Comparison of ENCODE assay signal across 28 mouse cellular contexts in genomic region chr7:19914558-19914957, GRCm38 (mm10). TPM values are rescaled to one million over a fixed set of nuclear protein-coding genes. Genes with fewer than 3 reads are reported as not detected.
"Had no signal": no experiment of that assay in that cellular context is flagged by ENCODE, and none has a peak within 500 bp of the region (broad histone marks: within the 10 kb centered on the region; RNA-seq: fewer than 3 reads in every experiment).

No protein-coding gene starts in this region.

- H3K4me2 ChIP-seq: liver, embryonic 11.5 days; liver, embryonic 13.5 days; liver, embryonic 15.5 days; lung, embryonic 15.5 days; midbrain, embryonic 11.5 days; midbrain, embryonic 13.5 days; neural tube, embryonic 13.5 days; neural tube, embryonic 15.5 days; stomach, embryonic 15.5 days had no signal

- DNase-seq: liver; liver, embryonic 13.5 days; liver, postnatal 0 days; lung, adult 2 months; lung, postnatal 14 days; lung, postnatal 36 days; retina, postnatal 1 day; right cerebral cortex, adult 18-20 months; right cerebral cortex, postnatal 25 days; right cerebral cortex, postnatal 4 days; thymus, postnatal 36 days had no signal

- H3K4me3 ChIP-seq: liver, embryonic 13.5 days; liver, embryonic 15.5 days; lung, embryonic 15.5 days; megakaryocyte, embryonic 14.5 days; midbrain, embryonic 13.5 days; neural tube, embryonic 13.5 days; neural tube, embryonic 15.5 days; stomach, embryonic 15.5 days had no signal

- H3K27me3 ChIP-seq: liver, embryonic 13.5 days; liver, embryonic 15.5 days; lung, embryonic 15.5 days; midbrain, embryonic 13.5 days; neural tube, embryonic 13.5 days; neural tube, embryonic 15.5 days; stomach, embryonic 15.5 days had no signal

- H3K27ac ChIP-seq: liver, embryonic 13.5 days; liver, embryonic 15.5 days; lung, embryonic 15.5 days; macrophage; midbrain, embryonic 13.5 days; neural tube, embryonic 13.5 days; neural tube, embryonic 15.5 days; stomach, embryonic 15.5 days; stomach, postnatal 0 days had no signal

- ATAC-seq: liver, postnatal 0 days; lung, postnatal 0 days; midbrain, embryonic 13.5 days; midbrain, embryonic 16.5 days had no signal

- H3K9me3 ChIP-seq: liver, embryonic 13.5 days; liver, embryonic 15.5 days; lung, embryonic 15.5 days; megakaryocyte, embryonic 14.5 days; midbrain, embryonic 13.5 days; neural tube, embryonic 13.5 days; neural tube, embryonic 15.5 days; stomach, embryonic 15.5 days had no signal

- H3K4me1 ChIP-seq: liver, embryonic 13.5 days; liver, embryonic 15.5 days; midbrain, embryonic 13.5 days; neural tube, embryonic 13.5 days; neural tube, embryonic 15.5 days; stomach, embryonic 15.5 days had no signal

- H3K9ac ChIP-seq: liver, embryonic 13.5 days; liver, embryonic 15.5 days; liver, postnatal 0 days; lung, embryonic 15.5 days; midbrain, embryonic 13.5 days; neural tube, embryonic 13.5 days; neural tube, embryonic 15.5 days; stomach, embryonic 15.5 days had no signal

RNA-seq across cellular contexts. Expression of gene Ceacam19, which starts 26.8 kb away (rescaled TPM):
- polyA plus RNA-seq: liver, embryonic 11.5 days; liver, embryonic 13.5 days; liver, embryonic 15.5 days; liver, postnatal 0 days; lung, embryonic 15.5 days; midbrain, embryonic 11.5 days; midbrain, embryonic 13.5 days; midbrain, embryonic 16.5 days; neural tube, embryonic 11.5 days; neural tube, embryonic 13.5 days; neural tube, embryonic 15.5 days; testis, adult 2 months had no signal

RNA-seq across cellular contexts. Expression of gene Igsf23, which starts 36.0 kb away (rescaled TPM):
- polyA plus RNA-seq: macrophage; midbrain, embryonic 13.5 days; midbrain, embryonic 16.5 days; neural tube, embryonic 11.5 days; neural tube, embryonic 13.5 days had no signal

RNA-seq across cellular contexts. Expression of gene Ceacam20, which starts 50.7 kb away (rescaled TPM):
- polyA plus RNA-seq: liver, embryonic 11.5 days; liver, embryonic 13.5 days; liver, embryonic 15.5 days; liver, postnatal 0 days; lung, embryonic 15.5 days; lung, postnatal 0 days; macrophage; midbrain, embryonic 11.5 days; midbrain, embryonic 13.5 days; midbrain, embryonic 16.5 days; neural tube, embryonic 11.5 days; neural tube, embryonic 13.5 days; neural tube, embryonic 15.5 days; spleen, adult 2 months; stomach, postnatal 0 days; urinary bladder, adult 2 months had no signal

RNA-seq across cellular contexts. Expression of gene Ceacam16, which starts 53.5 kb away (rescaled TPM):
- polyA plus RNA-seq: liver, embryonic 11.5 days; liver, embryonic 13.5 days; liver, embryonic 15.5 days; liver, postnatal 0 days; lung, embryonic 15.5 days; midbrain, embryonic 11.5 days; neural tube, embryonic 11.5 days; stomach, embryonic 15.5 days; stomach, postnatal 0 days had no signal
